Mouse (Mus musculus) urinary bladder, postnatal 36 days (tissue): ENCODE data around the gene Gng12.
A peak's percentile ranks its signal among the peaks of the same experiment; 100 is the strongest.
"Not testable (repeated sequence)": the region's sequence is repeated elsewhere in the genome, so short reads cannot be mapped to it uniquely, and the experiment has no call there.

Experiments
- DNase-seq, 2 experiments: peaks; one replicate each; pipeline ENCODE4 v3.0.0; 2022; ENCODE audit warnings: low spot score in 2 of 2, mixed read lengths in 1 of 2

Gng12 gene

GRCm38 (mm10) chr6:66896119-66896920, at the start of gene Gng12:
Gene Gng12, plus strand, starts transcription at chr6:66896397.
- peak; percentile 79 to 89 for DNase-seq

- DNase-seq: no peak
These were observed 47.3 kb upstream of the Gng12 start for GRCm38 (mm10) chr6:66848936-66849335.

GRCm38 (mm10) chr6:66856236-66856635, 40.0 kb upstream of the Gng12 start:
- no peak for DNase-seq

- no peak for DNase-seq
These were observed 37.8 kb upstream of the Gng12 start for GRCm38 (mm10) chr6:66858356-66858755.

- DNase-seq: no peak
These were observed 36.8 kb upstream of the Gng12 start for GRCm38 (mm10) chr6:66859391-66859790.

- DNase-seq: no peak
These were observed 31.7 kb upstream of the Gng12 start for GRCm38 (mm10) chr6:66864463-66864862.

GRCm38 (mm10) chr6:66866295-66866694, 29.9 kb upstream of the Gng12 start:
- DNase-seq: no peak

GRCm38 (mm10) chr6:66877048-66877447, 19.1 kb upstream of the Gng12 start:
- DNase-seq: not testable (repeated sequence)

- no peak for DNase-seq
These were observed 5.6 kb upstream of the Gng12 start for GRCm38 (mm10) chr6:66890349-66891158.

- DNase-seq: no peak
These were observed 2.2 kb upstream of the Gng12 start for GRCm38 (mm10) chr6:66893950-66894349.

GRCm38 (mm10) chr6:66894999-66895398, 1.2 kb upstream of the Gng12 start:
- no peak for DNase-seq

- peak; percentile 37 to 44 for DNase-seq
These were observed 886 bp downstream of the Gng12 start for GRCm38 (mm10) chr6:66896921-66897645.

GRCm38 (mm10) chr6:66897994-66898393, 1.8 kb downstream of the Gng12 start:
- no peak for DNase-seq

- DNase-seq: no peak
These were observed 5.7 kb downstream of the Gng12 start for GRCm38 (mm10) chr6:66901926-66902325.

GRCm38 (mm10) chr6:66903206-66903605, 7.0 kb downstream of the Gng12 start:
- DNase-seq: no peak

- DNase-seq: no peak
These were observed 7.5 kb downstream of the Gng12 start for GRCm38 (mm10) chr6:66903720-66904119.

- no peak for DNase-seq
These were observed 10.0 kb downstream of the Gng12 start for GRCm38 (mm10) chr6:66906244-66906643.

GRCm38 (mm10) chr6:66908327-66908973, 12.3 kb downstream of the Gng12 start:
- DNase-seq: no peak

GRCm38 (mm10) chr6:66910493-66911435, 14.6 kb downstream of the Gng12 start:
- DNase-seq: peak; percentile 26 to 42

- no peak for DNase-seq
These were observed 17.2 kb downstream of the Gng12 start for GRCm38 (mm10) chr6:66913355-66913754.
